Mouse (Mus musculus): Measurements from ENCODE around the gene Arhgap15.

The Arhgap15 gene

GRCm38 (mm10) chr2:44084471-44084870, 335.8 kb downstream of the Arhgap15 start:
- CTCF ChIA-PET = no interaction called here
- POLR2A ChIA-PET = no interaction called here

- POLR2A ChIA-PET = no interaction called here
- CTCF ChIA-PET = no interaction called here
Observed at GRCm38 (mm10) chr2:44086403-44087056, 337.9 kb downstream of the Arhgap15 start.

- POLR2A ChIA-PET = no interaction called here
- CTCF ChIA-PET = no interaction called here
Observed at GRCm38 (mm10) chr2:44098552-44098951, 349.9 kb downstream of the Arhgap15 start.

GRCm38 (mm10) chr2:44102351-44102750, 353.7 kb downstream of the Arhgap15 start:
- ChIA-PET CTCF (no interaction called here), POLR2A (interaction anchor here in 1 of 4 experiments (1.3 kb wide), 1 partner anchor 11 kb away, joined by 3 read pairs; no protein-coding TSS in a partner anchor)

- POLR2A ChIA-PET = interaction anchor here in 1 of 4 experiments (1.3 kb wide), 1 partner anchor 10 kb away, joined by 3 read pairs; no protein-coding TSS in a partner anchor
Observed at GRCm38 (mm10) chr2:44103321-44103720, 354.7 kb downstream of the Arhgap15 start.

GRCm38 (mm10) chr2:44103742-44104141, 355.1 kb downstream of the Arhgap15 start:
- ChIA-PET CTCF (no interaction called here), POLR2A (interaction anchor here in 1 of 4 experiments (1.3 kb wide), 1 partner anchor 10 kb away, joined by 3 read pairs; no protein-coding TSS in a partner anchor)

More at GRCm38 (mm10) chr2:44103321-44103720, 354.7 kb downstream of the Arhgap15 start:
- CTCF ChIA-PET = no interaction called here

- POLR2A ChIA-PET = interaction anchor here in 1 of 4 experiments (0.9 kb wide), 1 partner anchor 9 kb away, joined by 3 read pairs; no protein-coding TSS in a partner anchor
- CTCF ChIA-PET = no interaction called here
Observed at GRCm38 (mm10) chr2:44104282-44105197, 355.9 kb downstream of the Arhgap15 start.

- CTCF ChIA-PET = no interaction called here
- POLR2A ChIA-PET = interaction anchor here in 1 of 4 experiments (0.9 kb wide), 1 partner anchor 10 kb away, joined by 3 read pairs; no protein-coding TSS in a partner anchor
Observed at GRCm38 (mm10) chr2:44105198-44105555, 356.6 kb downstream of the Arhgap15 start.

- CTCF ChIA-PET = no interaction called here
- POLR2A ChIA-PET = no interaction called here
Observed at GRCm38 (mm10) chr2:44106359-44106758, 357.7 kb downstream of the Arhgap15 start.

- POLR2A ChIA-PET = no interaction called here
Observed at GRCm38 (mm10) chr2:44111276-44111675, 362.7 kb downstream of the Arhgap15 start.

GRCm38 (mm10) chr2:44112990-44113798, 364.6 kb downstream of the Arhgap15 start:
- ChIA-PET CTCF (no interaction called here), POLR2A (interaction anchor here in 1 of 4 experiments (1.2 kb wide), 1 partner anchor 10 kb away, joined by 3 read pairs; no protein-coding TSS in a partner anchor)

More at GRCm38 (mm10) chr2:44111276-44111675, 362.7 kb downstream of the Arhgap15 start:
- CTCF ChIA-PET = no interaction called here

- CTCF ChIA-PET = no interaction called here
Observed at GRCm38 (mm10) chr2:44114296-44114695, 365.7 kb downstream of the Arhgap15 start.

GRCm38 (mm10) chr2:44121162-44121561, 372.5 kb downstream of the Arhgap15 start:
- CTCF ChIA-PET = no interaction called here

More at GRCm38 (mm10) chr2:44114296-44114695, 365.7 kb downstream of the Arhgap15 start:
- POLR2A ChIA-PET = interaction anchor here in 2 of 4 experiments (0.6 to 1.2 kb wide), 2 partner anchors 11 to 387 kb away, joined by 3 read pairs; no protein-coding TSS in a partner anchor

GRCm38 (mm10) chr2:44123246-44123645, 374.6 kb downstream of the Arhgap15 start:
- ChIA-PET CTCF (interaction anchor here in 1 of 4 experiments (0.6 kb wide), 1 partner anchor 14 kb away, joined by 5 read pairs; no protein-coding TSS in a partner anchor), POLR2A (interaction anchor here in 1 of 4 experiments (0.6 kb wide), 1 partner anchor 472 kb away, joined by 3 read pairs; no protein-coding TSS in a partner anchor)

More at GRCm38 (mm10) chr2:44121162-44121561, 372.5 kb downstream of the Arhgap15 start:
- POLR2A ChIA-PET = no interaction called here

GRCm38 (mm10) chr2:44124093-44124492, 375.5 kb downstream of the Arhgap15 start:
- POLR2A ChIA-PET = no interaction called here
- CTCF ChIA-PET = no interaction called here

GRCm38 (mm10) chr2:44124683-44125082, 376.1 kb downstream of the Arhgap15 start:
- ChIA-PET CTCF (no interaction called here), POLR2A (no interaction called here)

GRCm38 (mm10) chr2:44126044-44126695, 377.5 kb downstream of the Arhgap15 start:
- ChIA-PET POLR2A (no interaction called here), CTCF (no interaction called here)

GRCm38 (mm10) chr2:44129533-44129932, 380.9 kb downstream of the Arhgap15 start:
- POLR2A ChIA-PET = no interaction called here
- CTCF ChIA-PET = no interaction called here

GRCm38 (mm10) chr2:44131271-44131670, 382.6 kb downstream of the Arhgap15 start:
- CTCF ChIA-PET = no interaction called here
- POLR2A ChIA-PET = no interaction called here

Data from embryonic stem cell, embryonic (primary cell).